Mouse (Mus musculus) hindbrain, embryonic 15.5 days (tissue): Measurements from ENCODE around the gene Frmpd1. TPM values are rescaled to one million over a fixed set of nuclear protein-coding genes. Genes with fewer than 3 reads are reported as not detected.

Experiments
- ATAC-seq: fragments of 200-750 bp; cut with Nextera tagmentation; 2 replicates; pipeline ENCODE4 v1.8.0; 2017; ENCODE audit warnings: low read depth, moderate number of reproducible peaks, moderate TSS enrichment; ENCODE audit not compliant: low FRiP score
- H3K27ac ChIP-seq: fragments of 300-500 bp; sonication (generic); replicated peaks from 2 replicates; pipeline ENCODE4 v1.5.1; 2015; ENCODE audit warnings: mild to moderate bottlenecking, inconsistent platforms
- H3K27me3 ChIP-seq: fragments of 300-500 bp; sonication (generic); 2 replicates; pipeline ENCODE4 v1.6.1; 2015; ENCODE audit warnings: control low read depth, inconsistent platforms
- H3K36me3 ChIP-seq: fragments of 300-500 bp; sonication (generic); 2 replicates; pipeline ENCODE4 v1.6.1; 2015; ENCODE audit warnings: control low read depth, inconsistent platforms
- H3K4me1 ChIP-seq: fragments of 300-500 bp; sonication (generic); replicated peaks from 2 replicates; pipeline ENCODE4 v1.6.1; 2015; ENCODE audit warnings: control low read depth, inconsistent platforms
- H3K4me2 ChIP-seq: fragments of 300-500 bp; sonication (generic); 2 replicates; pipeline ENCODE4 v1.6.1; 2015; ENCODE audit warnings: moderate library complexity, mild to moderate bottlenecking, inconsistent platforms
- H3K4me3 ChIP-seq: fragments of 300-500 bp; sonication (generic); 2 replicates; pipeline ENCODE4 v1.5.1; 2015; ENCODE audit warnings: mild to moderate bottlenecking, inconsistent platforms
- H3K9ac ChIP-seq: fragments of 300-500 bp; sonication (generic); 2 replicates; pipeline ENCODE4 v1.6.1; 2015; ENCODE audit warnings: inconsistent platforms
- H3K9me3 ChIP-seq: fragments of 300-500 bp; sonication (generic); 2 replicates; pipeline ENCODE4 v1.6.1; 2016; ENCODE audit warnings: control low read depth, inconsistent platforms
- WGBS: fragments of 180-500 bp; shearing (Covaris S2); methylation state at CpG from one replicate; pipeline ENCODE4 v1.1.7; 2015; 5-methylcytosine and 5-hydroxymethylcytosine counted together
- polyA plus RNA-seq: library from polyadenylated mRNA; unstranded; fragments of >200 nt; fragmentation: Nextera tagmentation; extraction: Ambion mirVana; gene quantifications from 2 replicates; pipeline ENCODE4 v1.2.1, GENCODE M21; 2015

Gene Frmpd1
- polyA plus RNA-seq, 1 experiment from 2014 or later, result 2.9 TPM

GRCm38 (mm10) chr4:45242163-45242562 lies 57.5 kb downstream of the Frmpd1 start:
- no peak overlapping the region for H3K4me3 ChIP-seq
- H3K36me3 ChIP-seq, result no peaks in the 10 kb centered on the region
- ATAC-seq, result no peak
- H3K27me3 ChIP-seq, result no peaks in the 10 kb centered on the region
- H3K4me1 ChIP-seq, result 0 out of 2 replicates have a peak, but pooled peaks cover 3% of the 10 kb centered on the region
- no peak overlapping the region for H3K9ac ChIP-seq
- no peaks in the 10 kb centered on the region for H3K9me3 ChIP-seq
- no peak overlapping the region for H3K4me2 ChIP-seq
- no peak overlapping the region for H3K27ac ChIP-seq
- 78% methylated on average over 7 of the region's 7 CpGs for WGBS

GRCm38 (mm10) chr4:45243211-45243902 lies 58.7 kb downstream of the Frmpd1 start:
- WGBS, result 67% methylated on average over 15 of the region's 15 CpGs

GRCm38 (mm10) chr4:45251265-45251664 lies 66.6 kb downstream of the Frmpd1 start:
- 48% methylated on average over 8 of the region's 8 CpGs for WGBS
- Histone ChIP-seq H3K9me3 (no peaks in the 10 kb centered on the region), H3K36me3 (no peaks in the 10 kb centered on the region), H3K4me1 (peaks cover 20% of the 10 kb centered on the region), H3K27me3 (0 out of 2 replicates have a peak, but pooled peaks cover 2% of the 10 kb centered on the region), H3K9ac (no peak overlapping the region), H3K27ac (no peak overlapping the region), H3K4me2 (no peak overlapping the region), H3K4me3 (no peak overlapping the region)
- no peak for ATAC-seq

More at GRCm38 (mm10) chr4:45243211-45243902, 58.7 kb downstream of the Frmpd1 start:
- 0 out of 2 replicates have a peak, but pooled peaks cover 3% of the 10 kb centered on the region for H3K4me1 ChIP-seq
- no peak overlapping the region for H3K4me2 ChIP-seq
- no peaks in the 10 kb centered on the region for H3K9me3 ChIP-seq
- no peak for ATAC-seq
- no peaks in the 10 kb centered on the region for H3K36me3 ChIP-seq
- no peak overlapping the region for H3K9ac ChIP-seq
- no peak overlapping the region for H3K4me3 ChIP-seq
- H3K27me3 ChIP-seq, result no peaks in the 10 kb centered on the region
- H3K27ac ChIP-seq, result no peak overlapping the region

GRCm38 (mm10) chr4:45252861-45253262 lies 68.2 kb downstream of the Frmpd1 start:
- 0 out of 2 replicates have a peak, but pooled peaks cover 2% of the 10 kb centered on the region for H3K27me3 ChIP-seq
- ATAC-seq, result no peak
- peaks cover 20% of the 10 kb centered on the region for H3K4me1 ChIP-seq
- H3K4me2 ChIP-seq, result no peak overlapping the region
- no peaks in the 10 kb centered on the region for H3K9me3 ChIP-seq
- no peaks in the 10 kb centered on the region for H3K36me3 ChIP-seq
- no peak overlapping the region for H3K4me3 ChIP-seq
- H3K27ac ChIP-seq, result no peak overlapping the region
- no peak overlapping the region for H3K9ac ChIP-seq
- 34% methylated on average over 9 of the region's 9 CpGs for WGBS

- H3K4me2 ChIP-seq, result no peak overlapping the region
- WGBS, result 31% methylated on average over 11 of the region's 11 CpGs
- no peak overlapping the region for H3K9ac ChIP-seq
- ATAC-seq, result peak; percentile 90
- no peaks in the 10 kb centered on the region for H3K9me3 ChIP-seq
- H3K4me3 ChIP-seq, result no peak overlapping the region
- H3K4me1 ChIP-seq, result peaks cover 20% of the 10 kb centered on the region
- 0 out of 2 replicates have a peak, but pooled peaks cover 2% of the 10 kb centered on the region for H3K27me3 ChIP-seq
- H3K36me3 ChIP-seq, result no peaks in the 10 kb centered on the region
- H3K27ac ChIP-seq, result peak overlapping the region; percentile 71
Observed at GRCm38 (mm10) chr4:45253839-45254601, 69.3 kb downstream of the Frmpd1 start.

GRCm38 (mm10) chr4:45259232-45259832 lies 74.7 kb downstream of the Frmpd1 start:
- H3K4me3 ChIP-seq, result no peak overlapping the region
- H3K36me3 ChIP-seq, result no peaks in the 10 kb centered on the region
- 55% methylated on average over 4 of the region's 4 CpGs for WGBS
- ATAC-seq, result no peak
- no peaks in the 10 kb centered on the region for H3K9me3 ChIP-seq
- no peak overlapping the region for H3K9ac ChIP-seq
- H3K27me3 ChIP-seq, result 0 out of 2 replicates have a peak, but pooled peaks cover 2% of the 10 kb centered on the region
- no peak overlapping the region for H3K27ac ChIP-seq
- H3K4me2 ChIP-seq, result no peak overlapping the region
- peaks cover 5% of the 10 kb centered on the region for H3K4me1 ChIP-seq

- H3K9ac ChIP-seq, result no peak overlapping the region
- no peaks in the 10 kb centered on the region for H3K36me3 ChIP-seq
- no peak overlapping the region for H3K4me2 ChIP-seq
- no peaks in the 10 kb centered on the region for H3K9me3 ChIP-seq
- H3K27me3 ChIP-seq, result 0 out of 2 replicates have a peak, but pooled peaks cover 2% of the 10 kb centered on the region
- no peak overlapping the region for H3K27ac ChIP-seq
- no peak overlapping the region for H3K4me3 ChIP-seq
- no peak for ATAC-seq
- H3K4me1 ChIP-seq, result no peaks in the 10 kb centered on the region; the same call in 1 of the 2 replicates
- WGBS, result 84% methylated on average over 4 of the region's 4 CpGs
Observed at GRCm38 (mm10) chr4:45261551-45261950, 76.9 kb downstream of the Frmpd1 start.

- no peak overlapping the region for H3K4me2 ChIP-seq
- H3K4me3 ChIP-seq, result no peak overlapping the region
- 74% methylated on average over 3 of the region's 3 CpGs for WGBS
- no peaks in the 10 kb centered on the region for H3K36me3 ChIP-seq
- ATAC-seq, result no peak
- H3K27me3 ChIP-seq, result no peaks in the 10 kb centered on the region
- peaks cover 13% of the 10 kb centered on the region for H3K4me1 ChIP-seq
- H3K27ac ChIP-seq, result no peak overlapping the region
- H3K9ac ChIP-seq, result no peak overlapping the region
- no peaks in the 10 kb centered on the region for H3K9me3 ChIP-seq
Observed at GRCm38 (mm10) chr4:45267883-45268282, 83.2 kb downstream of the Frmpd1 start.

GRCm38 (mm10) chr4:45271041-45271452 lies 86.4 kb downstream of the Frmpd1 start:
- Histone ChIP-seq H3K4me3 (no peak overlapping the region), H3K9me3 (no peaks in the 10 kb centered on the region), H3K9ac (no peak overlapping the region), H3K27me3 (no peaks in the 10 kb centered on the region), H3K4me1 (peaks cover 13% of the 10 kb centered on the region), H3K36me3 (no peaks in the 10 kb centered on the region), H3K4me2 (0 out of 2 replicates have a peak overlapping the region, but pooled peaks have one; percentile 22), H3K27ac (peak overlapping the region; percentile 55)
- ATAC-seq, result peak; percentile 92
- WGBS, result 57% methylated on average over 10 of the region's 10 CpGs

GRCm38 (mm10) chr4:45275770-45276169 lies 91.1 kb downstream of the Frmpd1 start:
- Histone ChIP-seq H3K4me3 (no peak overlapping the region), H3K4me2 (no peak overlapping the region), H3K4me1 (peaks cover 11% of the 10 kb centered on the region), H3K27ac (no peak overlapping the region), H3K9ac (no peak overlapping the region), H3K27me3 (no peaks in the 10 kb centered on the region), H3K9me3 (no peaks in the 10 kb centered on the region), H3K36me3 (no peaks in the 10 kb centered on the region)
- ATAC-seq, result no peak
- 83% methylated on average over 8 of the region's 8 CpGs for WGBS

GRCm38 (mm10) chr4:45279292-45279691 lies 94.6 kb downstream of the Frmpd1 start:
- 58% methylated on average over 8 of the region's 8 CpGs for WGBS
- ATAC-seq, result no peak
- Histone ChIP-seq H3K9me3 (no peaks in the 10 kb centered on the region), H3K4me3 (no peak overlapping the region), H3K27ac (no peak overlapping the region), H3K27me3 (no peaks in the 10 kb centered on the region), H3K4me2 (no peak overlapping the region), H3K9ac (no peak overlapping the region), H3K4me1 (no peaks in the 10 kb centered on the region), H3K36me3 (no peaks in the 10 kb centered on the region)
